Mouse (Mus musculus): Measurements from ENCODE around the gene Fam117a. TPM values are rescaled to one million over a fixed set of nuclear protein-coding genes. Genes with fewer than 3 reads are reported as not detected.

Gene Fam117a
- total RNA-seq, 2 experiments from 2014 or later, result 9.1 to 14.0 TPM

- peak; percentile 62 to 67 for DNase-seq
- intact Hi-C loops (cut with DNase I), result no loop called here
Measured at GRCm38 (mm10) chr11:95356469-95357273, 19.9 kb downstream of the Fam117a start.

- no peak for DNase-seq
- intact Hi-C loops (cut with DNase I), result no loop called here
Measured at GRCm38 (mm10) chr11:95358263-95358662, 21.4 kb downstream of the Fam117a start.

GRCm38 (mm10) chr11:95364388-95364787, 27.6 kb downstream of the Fam117a start:
- DNase-seq, result no peak
- intact Hi-C loops (cut with DNase I), result loop anchor here (2.0 kb wide), 1 partner anchor 28 kb away; the partner anchor contains the start of gene Fam117a

GRCm38 (mm10) chr11:95365596-95365995, 28.8 kb downstream of the Fam117a start:
- peak; percentile 96 to 97 for DNase-seq
- intact Hi-C loops (cut with DNase I), result loop anchor here (2.0 to 5.0 kb wide), 2 partner anchors 29 to 53 kb away; partner anchors contain the start of genes Fam117a and Kat7

- intact Hi-C loops (cut with DNase I), result loop anchor here (5.0 kb wide), 1 partner anchor 54 kb away; the partner anchor contains the start of gene Kat7
- peak; percentile 64 to 74 for DNase-seq
Measured at GRCm38 (mm10) chr11:95366280-95366897, 29.6 kb downstream of the Fam117a start.

- intact Hi-C loops (cut with DNase I), result loop anchor here (5.0 kb wide), 1 partner anchor 55 kb away; the partner anchor contains the start of gene Kat7
- no peak for DNase-seq
Measured at GRCm38 (mm10) chr11:95367011-95367735, 30.4 kb downstream of the Fam117a start.

- intact Hi-C loops (cut with DNase I), result loop anchor here (5.0 kb wide), 1 partner anchor 56 kb away; the partner anchor contains the start of gene Kat7
- DNase-seq, result no peak
Measured at GRCm38 (mm10) chr11:95368231-95368823, 31.5 kb downstream of the Fam117a start.

GRCm38 (mm10) chr11:95368871-95369270, 32.1 kb downstream of the Fam117a start:
- no peak for DNase-seq
- intact Hi-C loops (cut with DNase I), result loop anchor here (5.0 kb wide), 1 partner anchor 57 kb away; the partner anchor contains the start of gene Kat7

- peak; percentile 76 to 79 for DNase-seq
- intact Hi-C loops (cut with DNase I), result loop anchor here (5.0 kb wide), 1 partner anchor 58 kb away; the partner anchor contains the start of gene Kat7
Measured at GRCm38 (mm10) chr11:95369964-95370890, 33.4 kb downstream of the Fam117a start.

GRCm38 (mm10) chr11:95371182-95371581, 34.4 kb downstream of the Fam117a start:
- DNase-seq, result no peak
- intact Hi-C loops (cut with DNase I), result no loop called here

GRCm38 (mm10) chr11:95378926-95379325, 42.1 kb downstream of the Fam117a start:
- intact Hi-C loops (cut with DNase I), result no loop called here
- DNase-seq, result no peak

GRCm38 (mm10) chr11:95379552-95379951, 42.7 kb downstream of the Fam117a start:
- intact Hi-C loops (cut with DNase I), result no loop called here
- no peak for DNase-seq

GRCm38 (mm10) chr11:95380711-95381110, 43.9 kb downstream of the Fam117a start:
- intact Hi-C loops (cut with DNase I), result loop anchor here (5.0 kb wide), 2 partner anchors 43 to 123 kb away; partner anchors contain the start of gene Fam117a
- no peak for DNase-seq

- DNase-seq, result no peak
- intact Hi-C loops (cut with DNase I), result loop anchor here (5.0 kb wide), 2 partner anchors 44 to 124 kb away; partner anchors contain the start of gene Fam117a
Measured at GRCm38 (mm10) chr11:95381146-95381545, 44.3 kb downstream of the Fam117a start.

GRCm38 (mm10) chr11:95383331-95383986, 46.6 kb downstream of the Fam117a start:
- intact Hi-C loops (cut with DNase I), result loop anchor here (5.0 kb wide), 2 partner anchors 46 to 126 kb away; partner anchors contain the start of gene Fam117a
- DNase-seq, result peak; percentile 62 to 65

GRCm38 (mm10) chr11:95384004-95384318, 47.1 kb downstream of the Fam117a start:
- no peak for DNase-seq
- intact Hi-C loops (cut with DNase I), result loop anchor here (1.0 to 5.0 kb wide), 4 partner anchors 47 to 136 kb away; partner anchors contain the start of genes Fam117a and Kat7

- DNase-seq, result peak; percentile 96 to 97
- intact Hi-C loops (cut with DNase I), result loop anchor here (1.0 to 5.0 kb wide), 4 partner anchors 47 to 136 kb away; partner anchors contain the start of genes Fam117a and Kat7
Measured at GRCm38 (mm10) chr11:95384319-95384972, 47.6 kb downstream of the Fam117a start, which contains the start of gene Slc35b1. TSS of gene Slc35b1 (plus strand) at chr11:95384692.

GRCm38 (mm10) chr11:95384973-95385320, 48.1 kb downstream of the Fam117a start:
- intact Hi-C loops (cut with DNase I), result loop anchor here (1.0 to 5.0 kb wide), 4 partner anchors 48 to 135 kb away; partner anchors contain the start of genes Fam117a and Kat7
- DNase-seq, result no peak

Data from heart, postnatal 10 days (tissue).